Mouse (Mus musculus): ENCODE results near the gene Olfr826. TPM values are rescaled to one million over a fixed set of nuclear protein-coding genes. Genes with fewer than 3 reads are reported as not detected.
"Not testable (repeated sequence)": the region's sequence is repeated elsewhere in the genome, so short reads cannot be mapped to it uniquely, and the experiment has no call there.

Gene Olfr826
- not detected for total RNA-seq (2021)
- long read RNA-seq, experiment 1, result 0 reads
- long read RNA-seq, experiment 2, result 0 reads

GRCm38 (mm10) chr10:130184086-130184485, at the start of gene Olfr826:
Gene Olfr826, minus strand, starts transcription at chr10:130184186.
- DNase-seq (ENCODE audit: low spot score in 2 of 2), result no peak

- no peak for DNase-seq (ENCODE audit: low spot score in 2 of 2)
These were observed 48.1 kb upstream of the Olfr826 start for GRCm38 (mm10) chr10:130232117-130232516.

GRCm38 (mm10) chr10:130229584-130229983, 45.6 kb upstream of the Olfr826 start:
- DNase-seq (ENCODE audit: low spot score in 2 of 2), result no peak

GRCm38 (mm10) chr10:130228246-130228645, 44.3 kb upstream of the Olfr826 start:
- DNase-seq (ENCODE audit: low spot score in 2 of 2), result no peak

- DNase-seq (ENCODE audit: low spot score in 2 of 2), result no peak
These were observed 41.0 kb upstream of the Olfr826 start for GRCm38 (mm10) chr10:130225034-130225433.

- no peak for DNase-seq (ENCODE audit: low spot score in 2 of 2)
These were observed 30.3 kb upstream of the Olfr826 start, which contains the start of gene Olfr827 for GRCm38 (mm10) chr10:130214303-130214702. Gene Olfr827, minus strand, starts transcription at chr10:130214403.

- DNase-seq (ENCODE audit: low spot score in 2 of 2), result no peak
These were observed 17.3 kb downstream of the Olfr826 start, which contains the start of gene Olfr825 for GRCm38 (mm10) chr10:130166666-130167065. Gene Olfr825, minus strand, starts transcription at chr10:130166766.

- DNase-seq (ENCODE audit: low spot score in 2 of 2), result no peak
These were observed 18.8 kb downstream of the Olfr826 start for GRCm38 (mm10) chr10:130165196-130165595.

GRCm38 (mm10) chr10:130144121-130144520, 39.9 kb downstream of the Olfr826 start:
- DNase-seq (ENCODE audit: low spot score in 2 of 2), result no peak

- not testable (repeated sequence) for DNase-seq (ENCODE audit: low spot score in 2 of 2)
These were observed 41.5 kb downstream of the Olfr826 start for GRCm38 (mm10) chr10:130142481-130142880.

- no peak for DNase-seq (ENCODE audit: low spot score in 2 of 2)
These were observed 49.2 kb downstream of the Olfr826 start for GRCm38 (mm10) chr10:130134811-130135210.

- DNase-seq (ENCODE audit: low spot score in 2 of 2), result not testable (repeated sequence)
These were observed 54.1 kb downstream of the Olfr826 start, which contains the start of gene Olfr824 for GRCm38 (mm10) chr10:130129900-130130299. Gene Olfr824, minus strand, starts transcription at chr10:130130000.

Other genes starting within 250 kb of the Olfr826 start
- gene Olfr818, start 235.1 kb downstream of the Olfr826 start, total RNA-seq (2021), result not detected
- not detected for gene Olfr819, start 216.9 kb downstream of the Olfr826 start, total RNA-seq (2021)
- gene Olfr247, start 208.0 kb downstream of the Olfr826 start, total RNA-seq (2021), result not detected
- gene Gm10310, start 199.1 kb downstream of the Olfr826 start, total RNA-seq (2021), result not detected
- gene Olfr820, start 171.6 kb downstream of the Olfr826 start, total RNA-seq (2021), result not detected
- gene Olfr821, start 153.8 kb downstream of the Olfr826 start, total RNA-seq (2021), result not detected
- gene Olfr822, start 113.0 kb downstream of the Olfr826 start, total RNA-seq (2021), result not detected
- gene Olfr823, start 68.8 kb downstream of the Olfr826 start, total RNA-seq (2021), result not detected
- gene Olfr824, start 54.2 kb downstream of the Olfr826 start, total RNA-seq (2021), result not detected
- not detected for gene Olfr825, start 17.4 kb downstream of the Olfr826 start, total RNA-seq (2021)
- gene Olfr827, start 30.2 kb upstream of the Olfr826 start, total RNA-seq (2021), result not detected
- gene Neurod4, start 96.1 kb upstream of the Olfr826 start, total RNA-seq (2021), result under 1 TPM; 0.25 to 0.51 TPM
- gene Tespa1, start 138.7 kb upstream of the Olfr826 start, total RNA-seq (2021), result under 1 TPM; 0.45 to 0.59 TPM
- not detected for gene Vmn2r84, start 210.1 kb upstream of the Olfr826 start, total RNA-seq (2021)
- not detected for gene Vmn2r85, start 245.5 kb upstream of the Olfr826 start, total RNA-seq (2021)